Mouse (Mus musculus): ENCODE measurements at regions not wholly inside any gene's neighbourhood (a gene's known extent, or its start where the extent isn't known, plus 50 kb on each side); places are given as distances from the start of the nearest gene placed in this dataset.
A peak's percentile ranks its signal among the peaks of the same experiment; 100 is the strongest.

DNA sequence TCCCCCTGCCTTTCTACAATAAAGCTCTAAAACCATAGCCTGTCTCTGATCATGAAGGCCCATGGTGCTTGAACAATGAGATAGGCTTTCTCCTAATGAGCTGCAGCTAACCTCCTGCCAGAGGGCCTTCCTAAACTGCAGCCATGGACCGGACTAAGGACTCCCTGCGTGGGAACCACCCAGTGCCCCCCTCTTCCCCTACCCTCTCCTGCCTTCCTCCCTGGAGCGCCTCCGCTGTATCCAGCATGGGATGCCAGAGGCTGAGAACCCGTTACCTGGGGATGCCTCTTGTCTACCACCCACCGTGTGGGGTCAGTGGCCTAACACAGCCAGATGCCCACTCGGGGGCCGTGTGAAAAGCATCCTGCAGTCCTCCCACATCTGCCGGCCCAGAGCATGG lies 51.7 kb upstream of the Wls start:
- H3K4me2 ChIP-seq, result no peak overlapping the region
- 53% methylated on average over 9 of the region's 9 CpGs for WGBS
- no peaks in the 10 kb centered on the region for H3K9me3 ChIP-seq (replicated peaks)
- H3K27me3 ChIP-seq, result 0 out of 2 replicates have a peak, but pooled peaks cover 12% of the 10 kb centered on the region
- H3K9ac ChIP-seq, result no peak overlapping the region
- H3K36me3 ChIP-seq (ENCODE audit: poor library complexity, severe bottlenecking), result no peaks in the 10 kb centered on the region
- no peak overlapping the region for H3K27ac ChIP-seq
- no peak overlapping the region for H3K4me3 ChIP-seq
- H3K4me1 ChIP-seq, result 0 out of 2 replicates have a peak, but pooled peaks cover under 1% of the 10 kb centered on the region
- ATAC-seq, result peak; percentile 33; the same call in 1 of the 2 replicates
